Mouse (Mus musculus) hindbrain, postnatal 0 days (tissue): ENCODE results near the gene Cadm1. TPM values are rescaled to one million over a fixed set of nuclear protein-coding genes. Genes with fewer than 3 reads are reported as not detected.

ENCODE experiments used
- ATAC-seq: fragments of 200-750 bp; cut with Nextera tagmentation; 2 replicates; pipeline ENCODE4 v1.8.0; 2017; ENCODE audit warnings: mild to moderate bottlenecking, moderate TSS enrichment, moderate library complexity
- DNase-seq: peaks from one replicate; pipeline ENCODE4 v3.0.0-alpha.2; 2015; ENCODE audit warnings: low spot score
- H3K27ac ChIP-seq: fragments of 300-500 bp; sonication (generic); 2 replicates; pipeline ENCODE4 v1.5.1; 2014; ENCODE audit warnings: mild to moderate bottlenecking
- H3K27me3 ChIP-seq: fragments of 300-500 bp; sonication (generic); 2 replicates; pipeline ENCODE4 v1.6.1; 2014; ENCODE audit warnings: low read length, mixed read lengths; ENCODE audit not compliant: insufficient read depth
- H3K36me3 ChIP-seq: fragments of 300-500 bp; sonication (generic); 2 replicates; pipeline ENCODE4 v1.6.1; 2014; ENCODE audit warnings: low read length, mixed read lengths; ENCODE audit not compliant: insufficient read depth
- H3K4me1 ChIP-seq: fragments of 300-500 bp; sonication (generic); 2 replicates; pipeline ENCODE4 v1.6.1; 2014; ENCODE audit warnings: antibody characterized with exemption, low read length, mixed read lengths; ENCODE audit not compliant: insufficient read depth
- H3K4me2 ChIP-seq: fragments of 300-500 bp; sonication (generic); 2 replicates; pipeline ENCODE4 v1.6.1; 2014; ENCODE audit warnings: low read depth, mild to moderate bottlenecking, low read length, moderate library complexity, mixed read lengths
- H3K4me3 ChIP-seq: fragments of 300-500 bp; sonication (generic); 2 replicates; pipeline ENCODE4 v1.5.1; 2014; ENCODE audit warnings: low read length
- H3K9ac ChIP-seq: fragments of 300-500 bp; sonication (generic); replicated peaks from 2 replicates; pipeline ENCODE4 v1.6.1; 2014; ENCODE audit warnings: mild to moderate bottlenecking, low read length, moderate library complexity, mixed read lengths
- H3K9me3 ChIP-seq: fragments of 300-500 bp; sonication (generic); 2 replicates; pipeline ENCODE4 v1.6.1; 2016; ENCODE audit warnings: low read length, mixed read lengths
- CTCF ChIP-seq: IDR thresholded peaks from 2 replicates; pipeline ENCODE4 v1.5.1; 2016; ENCODE audit warnings: antibody characterized with exemption, control low read depth, low read depth
- WGBS: fragments of 180-500 bp; shearing (Covaris S2); extraction: QIAGEN DNeasy Blood & Tissue Kit; methylation state at CpG from one replicate; pipeline ENCODE4 v1.1.7; 2014; 5-methylcytosine and 5-hydroxymethylcytosine counted together
- polyA plus RNA-seq: library from polyadenylated mRNA; unstranded; fragments of >200 nt; fragmentation: Nextera tagmentation; extraction: Ambion mirVana; gene quantifications from 2 replicates; pipeline ENCODE4 v1.2.1, GENCODE M21; 2015
- total RNA-seq: library from RNA; depleted of rRNA; stranded (reverse); fragments of >200 nt; gene quantifications from 2 replicates; pipeline ENCODE4 v1.2.3, GENCODE M21; 2014

The Cadm1 gene
- total and polyA plus RNA-seq, 2 experiments from 2014 or later = 115 to 203 TPM

DNA sequence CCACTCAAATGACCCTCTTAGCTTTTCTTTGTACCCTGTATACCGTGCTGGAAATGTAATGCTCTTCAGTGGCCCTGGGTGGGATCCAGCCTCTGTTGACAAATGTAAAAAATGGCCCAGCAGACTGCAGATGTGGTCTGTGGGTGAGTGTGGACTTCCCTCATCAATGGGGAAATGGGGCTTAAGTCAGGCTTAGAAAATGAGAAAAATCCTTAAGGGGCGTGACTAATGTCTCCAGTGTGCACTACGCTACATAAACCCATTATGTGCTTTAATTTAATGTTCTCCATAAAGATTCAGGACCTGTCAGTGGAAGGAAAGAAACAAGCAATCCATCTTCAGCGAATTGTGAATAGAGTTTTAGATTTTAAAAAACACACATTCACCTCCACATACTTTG lies 40.2 kb downstream of the Cadm1 start:
- TF ChIP-seq CTCF = no peak
- DNase-seq (no peak), ATAC-seq (no peak)
- WGBS = 66% methylated on average over 4 of the region's 4 CpGs
- no peaks in the 10 kb centered on the region for H3K36me3 ChIP-seq
- H3K4me1 ChIP-seq = no peaks in the 10 kb centered on the region
- no peak overlapping the region for H3K9ac ChIP-seq
- H3K4me2 ChIP-seq = no peak overlapping the region
- no peaks in the 10 kb centered on the region for H3K27me3 ChIP-seq
- no peaks in the 10 kb centered on the region for H3K9me3 ChIP-seq
- no peak overlapping the region for H3K27ac ChIP-seq
- no peak overlapping the region for H3K4me3 ChIP-seq

DNA sequence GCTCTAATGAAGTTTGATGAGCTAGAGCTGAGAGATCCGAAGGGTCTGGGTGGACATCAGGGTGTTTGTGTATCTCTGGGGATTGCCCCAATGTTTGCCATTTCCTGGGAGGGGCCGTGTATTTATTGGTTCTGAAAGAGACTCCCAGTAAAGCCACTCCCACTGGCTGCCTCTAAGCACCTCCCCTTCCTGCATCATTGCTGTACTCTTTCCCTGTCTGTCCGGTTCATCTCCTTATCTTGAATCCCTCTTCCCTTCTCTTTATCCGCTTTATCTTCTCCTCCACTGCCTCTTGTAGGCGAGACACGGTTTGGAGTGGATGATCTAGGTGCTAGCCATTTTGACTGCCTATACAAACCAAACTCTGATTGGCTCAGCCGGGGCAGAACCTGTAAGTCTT lies 41.5 kb downstream of the Cadm1 start:
- H3K4me2 ChIP-seq = no peak overlapping the region

DNA sequence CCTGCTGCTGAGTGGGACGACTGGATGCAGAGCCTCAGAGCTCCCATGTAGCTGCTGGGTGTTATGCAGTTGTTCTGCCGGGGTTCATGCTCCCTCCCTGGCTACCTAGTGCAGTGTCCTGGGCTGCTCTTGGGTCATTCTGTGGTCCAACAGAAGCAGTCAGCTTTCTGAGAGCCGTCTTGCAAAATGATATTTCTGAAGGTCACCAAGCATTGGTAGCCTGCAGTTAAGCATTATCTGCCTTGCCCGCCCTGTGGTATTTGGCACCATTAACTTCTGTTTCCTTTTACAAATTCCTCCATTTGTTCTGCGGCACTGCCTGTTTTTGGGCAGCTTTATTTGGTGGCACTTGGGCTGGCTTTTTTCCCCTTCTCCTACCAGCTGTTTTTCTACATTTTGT lies 42.2 kb downstream of the Cadm1 start:
- no peak overlapping the region for H3K4me3 ChIP-seq
- DNase-seq (no peak), ATAC-seq (no peak)
- no peaks in the 10 kb centered on the region for H3K27me3 ChIP-seq
- no peaks in the 10 kb centered on the region for H3K9me3 ChIP-seq
- no peaks in the 10 kb centered on the region for H3K4me1 ChIP-seq
- 58% methylated on average over 5 of the region's 5 CpGs for WGBS
- H3K36me3 ChIP-seq = no peaks in the 10 kb centered on the region
- H3K4me2 ChIP-seq = no peak overlapping the region
- H3K9ac ChIP-seq = no peak overlapping the region
- TF ChIP-seq CTCF = no peak
- H3K27ac ChIP-seq = no peak overlapping the region

More for the DNA sequence above, 41.5 kb downstream of the Cadm1 start:
- Histone ChIP-seq H3K36me3 (no peaks in the 10 kb centered on the region), H3K27ac (no peak overlapping the region), H3K9me3 (no peaks in the 10 kb centered on the region), H3K4me3 (no peak overlapping the region), H3K4me1 (no peaks in the 10 kb centered on the region), H3K9ac (no peak overlapping the region), H3K27me3 (no peaks in the 10 kb centered on the region)
- ATAC-seq (no peak), DNase-seq (no peak)
- 90% methylated on average over 7 of the region's 7 CpGs for WGBS
- no peak for TF ChIP-seq CTCF

DNA sequence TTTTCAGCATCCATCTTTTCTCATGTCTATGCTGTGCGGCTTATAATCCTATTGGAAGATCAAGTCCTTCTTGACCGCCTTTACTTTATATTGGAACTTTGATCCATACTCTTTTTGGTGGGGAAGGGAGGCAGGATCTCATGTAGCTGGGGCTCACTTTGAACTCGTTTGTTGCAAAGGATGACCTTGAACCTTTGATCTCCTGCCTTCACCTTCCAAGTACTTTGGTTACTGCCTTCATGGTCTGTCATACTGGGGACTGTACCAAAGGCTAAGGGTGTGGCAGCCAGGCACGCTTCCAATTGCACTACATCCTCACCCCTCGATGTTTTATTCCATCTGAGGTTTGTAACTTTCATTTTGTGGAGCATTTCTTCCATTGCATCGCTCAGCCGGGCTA lies 43.5 kb downstream of the Cadm1 start:
- H3K36me3 ChIP-seq = no peaks in the 10 kb centered on the region
- H3K4me2 ChIP-seq = no peak overlapping the region
- H3K9me3 ChIP-seq = no peaks in the 10 kb centered on the region
- ATAC-seq = no peak
- no peaks in the 10 kb centered on the region for H3K27me3 ChIP-seq
- no peak overlapping the region for H3K27ac ChIP-seq
- WGBS = 91% methylated on average over 7 of the region's 7 CpGs
- DNase-seq = no peak
- no peak for TF ChIP-seq CTCF
- no peaks in the 10 kb centered on the region for H3K4me1 ChIP-seq
- H3K4me3 ChIP-seq = no peak overlapping the region
- no peak overlapping the region for H3K9ac ChIP-seq

DNA sequence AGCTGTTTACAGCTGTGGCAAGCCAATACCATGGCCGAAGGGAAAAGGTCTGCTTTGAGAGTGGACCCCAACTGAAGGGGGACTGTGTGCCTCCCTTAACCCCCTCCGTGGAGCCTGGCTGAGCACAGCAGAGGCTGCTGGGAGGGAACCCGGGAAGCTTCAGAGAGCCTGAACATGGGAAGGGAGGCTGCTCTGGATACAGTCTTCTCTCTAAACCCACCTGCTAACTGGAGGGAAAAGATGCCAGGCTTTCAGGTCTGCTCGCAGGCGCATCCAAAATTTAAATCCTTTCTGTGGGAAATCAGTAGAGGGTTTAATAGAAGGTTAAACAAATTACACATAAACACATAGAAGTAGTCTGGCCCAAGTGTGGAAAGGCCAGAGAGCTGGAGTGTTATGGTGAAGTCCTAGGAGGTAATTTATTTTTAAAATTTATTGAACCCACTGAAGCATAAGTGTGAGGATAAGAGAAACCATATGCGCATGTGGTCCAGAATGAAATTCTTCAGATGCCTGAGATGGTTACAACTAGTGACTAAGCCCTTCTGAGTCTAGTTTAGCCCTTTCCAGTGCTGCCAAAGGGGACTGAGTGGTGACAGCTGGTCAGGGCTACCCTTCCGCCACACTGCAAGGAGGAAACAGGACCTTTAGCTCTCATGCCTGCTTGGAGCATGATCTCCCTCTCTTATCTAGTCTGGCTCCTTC lies 44.9 kb downstream of the Cadm1 start:
- H3K27ac ChIP-seq = no peak overlapping the region
- DNase-seq = no peak
- 68% methylated on average over 7 of the region's 7 CpGs for whole genome bisulfite sequencing
- no peak overlapping the region for H3K4me3 ChIP-seq
- TF ChIP-seq CTCF = no peak
- H3K36me3 ChIP-seq = no peaks in the 10 kb centered on the region
- no peaks in the 10 kb centered on the region for H3K4me1 ChIP-seq
- H3K4me2 ChIP-seq = no peak overlapping the region
- ATAC-seq = no peak
- no peaks in the 10 kb centered on the region for H3K9me3 ChIP-seq
- no peak overlapping the region for H3K9ac ChIP-seq
- H3K27me3 ChIP-seq = no peaks in the 10 kb centered on the region

DNA sequence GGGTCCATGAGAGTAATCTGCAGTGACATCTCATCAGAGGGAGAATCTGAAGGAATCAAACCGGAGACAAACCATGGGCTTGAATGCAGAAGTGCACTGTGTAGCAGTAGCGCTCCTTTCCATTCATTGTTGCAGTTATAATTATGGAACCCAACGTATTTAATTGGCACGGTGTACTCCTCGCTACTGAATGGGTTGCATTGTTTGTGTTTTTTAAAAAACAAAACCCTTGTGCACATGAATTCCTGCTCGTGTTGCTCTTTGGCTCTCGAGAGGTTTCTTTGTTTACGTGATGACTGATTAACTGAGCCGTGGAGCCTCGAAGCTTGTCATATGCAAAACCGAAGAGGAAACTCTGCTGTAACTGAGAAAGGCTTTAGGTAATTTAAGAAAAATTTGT lies 45.8 kb downstream of the Cadm1 start:
- no peak for TF ChIP-seq CTCF
- DNase-seq (no peak), ATAC-seq (no peak)
- no peak overlapping the region for H3K9ac ChIP-seq
- 46% methylated on average over 11 of the region's 11 CpGs for WGBS
- H3K27me3 ChIP-seq = no peaks in the 10 kb centered on the region
- no peaks in the 10 kb centered on the region for H3K9me3 ChIP-seq
- H3K36me3 ChIP-seq = no peaks in the 10 kb centered on the region
- no peaks in the 10 kb centered on the region for H3K4me1 ChIP-seq
- no peak overlapping the region for H3K27ac ChIP-seq
- H3K4me3 ChIP-seq = no peak overlapping the region
- no peak overlapping the region for H3K4me2 ChIP-seq

DNA sequence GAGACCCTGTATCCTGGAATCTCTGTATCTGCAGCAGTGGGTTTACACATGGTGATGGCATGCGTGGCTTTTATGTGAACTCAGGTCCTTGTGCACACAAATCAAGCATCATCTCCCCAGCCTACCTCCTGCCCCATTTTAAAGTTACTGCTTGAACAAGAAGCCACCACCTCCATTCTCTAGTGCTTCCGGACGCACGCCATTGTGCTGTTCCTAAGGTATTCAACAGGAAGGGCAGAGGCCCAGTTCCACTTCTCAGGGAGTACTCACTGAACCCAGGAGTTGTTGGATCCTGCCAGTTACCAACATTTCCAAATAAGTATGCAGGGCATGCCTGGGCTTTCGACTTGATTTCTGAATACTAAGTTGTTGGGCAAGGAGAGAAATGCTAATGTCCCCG lies 49.5 kb downstream of the Cadm1 start:
- H3K36me3 ChIP-seq = no peaks in the 10 kb centered on the region
- H3K27ac ChIP-seq = no peak overlapping the region
- no peaks in the 10 kb centered on the region for H3K9me3 ChIP-seq
- TF ChIP-seq CTCF = no peak
- no peak overlapping the region for H3K4me3 ChIP-seq
- ATAC-seq (no peak), DNase-seq (peak; percentile 39)
- WGBS = 81% methylated on average over 6 of the region's 6 CpGs
- no peak overlapping the region for H3K4me2 ChIP-seq
- H3K9ac ChIP-seq = no peak overlapping the region
- H3K4me1 ChIP-seq = no peaks in the 10 kb centered on the region
- H3K27me3 ChIP-seq = no peaks in the 10 kb centered on the region
